22 mouse cellular contexts compared by ENCODE assay signal in genomic region chr3:99211105-99211698, GRCm38 (mm10). TPM values are rescaled to one million over a fixed set of nuclear protein-coding genes. Genes with fewer than 3 reads are reported as not detected.
DNase-seq lines count a peak whose midpoint lies in the region; ATAC-seq and TF ChIP-seq lines count a peak whose summit lies in the region.
"Had no signal": no experiment of that assay in that cellular context is flagged by ENCODE, and none has a peak within 500 bp of the region (broad histone marks: within the 10 kb centered on the region; RNA-seq: fewer than 3 reads in every experiment).

No protein-coding gene starts in this region.

- no peaks in the 10 kb centered on the region; the same call in 1 of the 2 replicates for H3K4me1 ChIP-seq in forebrain, embryonic 11.5 days (replicated peaks; ENCODE audit: control insufficient read depth, insufficient read depth, low read length)
- H3K4me1 ChIP-seq in forebrain, postnatal 0 days (ENCODE audit: insufficient read depth): no peaks in the 10 kb centered on the region
- peaks cover 13% of the 10 kb centered on the region for H3K4me1 ChIP-seq in midbrain, embryonic 13.5 days (replicated peaks)
- H3K4me1 ChIP-seq in midbrain, embryonic 10.5 days: 0 out of 2 replicates have a peak, but pooled peaks cover 4% of the 10 kb centered on the region
- H3K4me1 ChIP-seq: liver, embryonic 15.5 days had no signal

- no peaks in the 10 kb centered on the region for H3K9me3 ChIP-seq in forebrain, embryonic 11.5 days (ENCODE audit: control insufficient read depth, low read length)
- no peaks in the 10 kb centered on the region for H3K9me3 ChIP-seq in forebrain, postnatal 0 days (ENCODE audit: low read length)
- H3K9me3 ChIP-seq in midbrain, embryonic 13.5 days: no peaks in the 10 kb centered on the region
- H3K9me3 ChIP-seq in midbrain, embryonic 10.5 days (replicated peaks): no peaks in the 10 kb centered on the region
- H3K9me3 ChIP-seq: embryonic facial prominence, embryonic 15.5 days; forebrain, embryonic 13.5 days; heart, embryonic 12.5 days; limb, embryonic 12.5 days; liver, embryonic 15.5 days; neural tube, embryonic 12.5 days had no signal

- H3K27me3 ChIP-seq in forebrain, embryonic 11.5 days (ENCODE audit: control insufficient read depth, insufficient read depth, low read length): no peaks in the 10 kb centered on the region
- no peaks in the 10 kb centered on the region for H3K27me3 ChIP-seq in forebrain, postnatal 0 days (ENCODE audit: insufficient read depth, low read length)
- H3K27me3 ChIP-seq in midbrain, embryonic 13.5 days: no peaks in the 10 kb centered on the region
- H3K27me3 ChIP-seq in midbrain, embryonic 10.5 days (ENCODE audit: low read depth, poor library complexity, severe bottlenecking): no peaks in the 10 kb centered on the region
- H3K27me3 ChIP-seq: CH12.LX; embryonic facial prominence, embryonic 15.5 days; forebrain, embryonic 13.5 days; heart, embryonic 12.5 days; limb, embryonic 12.5 days; liver, embryonic 15.5 days; neural tube, embryonic 12.5 days had no signal

- WGBS in forebrain, embryonic 11.5 days: 47% methylated on average over 14 of the region's 14 CpGs
- WGBS in forebrain, postnatal 0 days: 31% methylated on average over 14 of the region's 14 CpGs
- 41% methylated on average over 14 of the region's 14 CpGs for WGBS in midbrain, embryonic 13.5 days
- 70% methylated on average over 14 of the region's 14 CpGs for WGBS in midbrain, embryonic 10.5 days

- ATAC-seq in forebrain, embryonic 11.5 days (replicated peaks; ENCODE audit: low FRiP score): 0 out of 2 replicates have a peak, but pooled peaks have one; percentile 19
- no peak for ATAC-seq in forebrain, postnatal 0 days
- 0 out of 2 replicates have a peak, but pooled peaks have one; percentile 17 for ATAC-seq in midbrain, embryonic 13.5 days
- ATAC-seq: forebrain, embryonic 13.5 days had no signal

- TF ChIP-seq CTCF in forebrain, postnatal 0 days (IDR thresholded peaks at IDR 0.05; ENCODE audit: low read depth): no peak

- no peak overlapping the region for H3K4me2 ChIP-seq in forebrain, embryonic 11.5 days (ENCODE audit: low read depth, low read length, severe bottlenecking)
- no peak overlapping the region for H3K4me2 ChIP-seq in forebrain, postnatal 0 days (ENCODE audit: low read depth)
- H3K4me2 ChIP-seq in midbrain, embryonic 13.5 days (replicated peaks): 0 out of 2 replicates have a peak overlapping the region, but pooled peaks have one; percentile 5
- H3K4me2 ChIP-seq: embryonic facial prominence, embryonic 15.5 days; forebrain, embryonic 13.5 days; heart, embryonic 12.5 days; limb, embryonic 12.5 days; liver, embryonic 15.5 days; neural tube, embryonic 12.5 days had no signal

- H3K27ac ChIP-seq in forebrain, embryonic 11.5 days (ENCODE audit: low read depth, low read length): no peak overlapping the region
- H3K27ac ChIP-seq in forebrain, postnatal 0 days (ENCODE audit: low read depth, low read length): no peak overlapping the region
- H3K27ac ChIP-seq in midbrain, embryonic 13.5 days: no peak overlapping the region
- no peak overlapping the region for H3K27ac ChIP-seq in midbrain, embryonic 10.5 days (replicated peaks)
- H3K27ac ChIP-seq: embryonic facial prominence, embryonic 15.5 days; forebrain, embryonic 13.5 days; limb, embryonic 12.5 days; liver, embryonic 15.5 days; neural tube, embryonic 12.5 days had no signal

- H3K9ac ChIP-seq in forebrain, embryonic 11.5 days (ENCODE audit: low read length): no peak overlapping the region
- no peak overlapping the region for H3K9ac ChIP-seq in forebrain, postnatal 0 days
- no peak overlapping the region for H3K9ac ChIP-seq in midbrain, embryonic 13.5 days (replicated peaks)
- H3K9ac ChIP-seq: embryonic facial prominence, embryonic 15.5 days; forebrain, embryonic 13.5 days; heart, embryonic 12.5 days; limb, embryonic 12.5 days; liver, embryonic 15.5 days; neural tube, embryonic 12.5 days had no signal

- H3K36me3 ChIP-seq in forebrain, embryonic 11.5 days (ENCODE audit: control insufficient read depth, insufficient read depth, low read length): no peaks in the 10 kb centered on the region
- no peaks in the 10 kb centered on the region for H3K36me3 ChIP-seq in forebrain, postnatal 0 days (ENCODE audit: insufficient read depth)
- H3K36me3 ChIP-seq in midbrain, embryonic 13.5 days: 0 out of 2 replicates have a peak, but pooled peaks cover under 1% of the 10 kb centered on the region
- no peaks in the 10 kb centered on the region for H3K36me3 ChIP-seq in midbrain, embryonic 10.5 days
- H3K36me3 ChIP-seq: limb, embryonic 12.5 days; liver, embryonic 15.5 days; neural tube, embryonic 12.5 days had no signal

- DNase-seq in forebrain, embryonic 11.5 days (ENCODE audit: low spot score): no peak
- DNase-seq in forebrain, postnatal 0 days: no peak
- DNase-seq in midbrain, embryonic 10.5 days (ENCODE audit: low spot score): no peak
- peak; percentile 27 for DNase-seq in mesoderm, embryonic 11.5 days (ENCODE audit: low read depth, low spot score)
- DNase-seq in retina, postnatal 1 day: peak; percentile 42
- no peak for DNase-seq in testis, postnatal 14 days (ENCODE audit: low spot score)
- no peak for DNase-seq in thymus, postnatal 10 days (ENCODE audit: low spot score in 2 of 2)
- DNase-seq: cerebellum, adult 11 months; cerebellum, postnatal 36 days; gastrocnemius, postnatal 36 days; kidney, adult 8-10 months; layer of hippocampus, postnatal 36 days; lung, postnatal 36 days; right cerebral cortex, postnatal 4 days had no signal

- H3K4me3 ChIP-seq in forebrain, embryonic 11.5 days (ENCODE audit: low read depth, low read length): no peak overlapping the region
- no peak overlapping the region for H3K4me3 ChIP-seq in forebrain, postnatal 0 days (ENCODE audit: low read depth, low read length)
- H3K4me3 ChIP-seq in midbrain, embryonic 13.5 days (replicated peaks): no peak overlapping the region
- H3K4me3 ChIP-seq in midbrain, embryonic 10.5 days: no peak overlapping the region
- H3K4me3 ChIP-seq: embryonic facial prominence, embryonic 15.5 days; forebrain, embryonic 13.5 days; heart, embryonic 12.5 days; limb, embryonic 12.5 days; liver, embryonic 15.5 days; neural tube, embryonic 12.5 days had no signal

RNA-seq across cellular contexts. Expression of gene Tbx15, which starts 29.0 kb away (rescaled TPM):
- polyA plus RNA-seq in forebrain, embryonic 11.5 days (2014; fragmentation: Nextera tagmentation; extraction: Ambion mirVana): 3.2 and 3.8 TPM in 2 replicates
- total RNA-seq in forebrain, postnatal 0 days (2014; rRNA removed): 4.6 and 5.6 TPM in 2 replicates
- polyA plus RNA-seq in forebrain, postnatal 0 days (2015; fragmentation: Nextera tagmentation; extraction: Ambion mirVana): 0.50 and 0.67 TPM in 2 replicates
- polyA plus RNA-seq in midbrain, embryonic 13.5 days (2015; fragmentation: Nextera tagmentation; extraction: Ambion mirVana): 0.35 and 0.39 TPM in 2 replicates
- 1.2 TPM in 2 replicates for polyA plus RNA-seq in midbrain, embryonic 10.5 days (2016; fragmentation: Nextera tagmentation; extraction: Ambion mirVana)

Comparison
In these comparisons a context has a peak if more than half of its experiments do, and no peak if none do; other contexts are left out.
1. DNase-seq: peak in mesoderm, embryonic 11.5 days (single experiment) and retina, postnatal 1 day (single experiment); none in forebrain, embryonic 11.5 days (single experiment), forebrain, postnatal 0 days (single experiment), midbrain, embryonic 10.5 days (single experiment), testis, postnatal 14 days (single experiment) and thymus, postnatal 10 days (0 of 2).